Mouse (Mus musculus): Measurements from ENCODE around the gene Fip1l1.

- TF ChIP-seq GATA1 (IDR thresholded peaks at IDR 0.05; ENCODE audit: low read length) (no peak), TAL1 (IDR thresholded peaks at IDR 0.05; ENCODE audit: low read length) (no peak)
Observed at GRCm38 (mm10) chr5:74624385-74624784, 89.1 kb downstream of the Fip1l1 start.

Measured in erythroblast, embryonic 14.5 days (primary cell).